Mouse (Mus musculus): ENCODE results near the gene Slc35g2.

GRCm38 (mm10) chr9:100532847-100533505 is 37.9 kb downstream of the Slc35g2 start:
- no peak for TF ChIP-seq CTCF (IDR thresholded peaks at IDR 0.05; ENCODE audit: control insufficient read depth, insufficient read depth, insufficient read length)
- TF ChIP-seq USF1 (IDR thresholded peaks at IDR 0.05; ENCODE audit: low read depth): no peak
- no peak for TF ChIP-seq MAX (IDR thresholded peaks at IDR 0.05)
- TF ChIP-seq FOSL1 (IDR thresholded peaks at IDR 0.05; ENCODE audit: insufficient read depth, low read length, poor library complexity, severe bottlenecking): no peak
- no peak for TF ChIP-seq CEBPB (IDR thresholded peaks at IDR 0.05; ENCODE audit: low read depth)
- TF ChIP-seq MYOG (IDR thresholded peaks at IDR 0.05; ENCODE audit: control insufficient read depth, extremely low read depth, insufficient read length): no peak

Measured in C2C12 (cell line).